Mouse (Mus musculus) spleen, adult 18-20 months (tissue): ENCODE data around the gene Il10.
A peak's percentile ranks its signal among the peaks of the same experiment; 100 is the strongest.

ENCODE experiments used
- DNase-seq, 2 experiments: peaks; one replicate each; pipeline ENCODE4 v3.0.0; 2022; ENCODE audit warnings: mixed read lengths in 2 of 2

Gene Il10

DNA sequence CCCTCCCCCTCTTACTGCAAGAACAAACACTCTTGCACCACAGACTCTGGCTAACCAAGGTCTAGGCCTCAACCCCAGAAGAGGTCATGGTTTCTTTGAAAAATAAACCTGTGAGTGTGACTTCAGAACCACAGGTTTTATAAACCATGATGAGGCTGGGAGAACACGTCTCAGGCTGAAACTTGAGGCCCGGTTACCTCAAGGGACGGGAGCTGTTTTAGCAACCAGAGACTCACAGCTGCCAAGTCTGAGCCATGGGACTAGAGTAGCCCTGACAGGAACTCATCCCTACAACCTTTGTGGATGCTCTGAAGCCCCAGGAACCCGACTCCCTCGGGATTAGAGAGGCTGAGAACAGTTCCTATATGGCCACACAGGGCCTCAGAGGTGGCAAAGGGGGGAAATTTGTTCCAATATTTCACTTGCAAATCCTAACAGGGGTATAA, 29.7 kb downstream of the Il10 start:
- no peak for DNase-seq

DNA sequence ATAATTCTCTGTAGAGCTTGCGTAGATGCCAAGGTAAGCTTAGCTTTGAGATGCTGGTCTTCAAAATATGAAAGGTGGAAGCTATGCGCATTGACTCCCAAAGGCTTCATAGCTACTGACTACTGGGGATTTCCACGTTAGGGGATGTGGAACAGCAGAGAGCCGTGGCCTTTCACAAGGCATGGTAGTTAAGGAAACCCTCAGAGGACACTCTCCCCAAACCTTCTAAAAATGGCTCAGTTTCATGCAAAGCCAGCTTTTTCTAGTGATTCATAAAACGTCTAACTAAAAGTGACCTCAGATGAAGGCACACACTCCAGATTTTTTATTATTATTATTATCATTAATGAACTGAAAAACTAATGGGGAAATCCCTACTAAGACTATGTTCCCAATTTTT, 30.4 kb downstream of the Il10 start:
- no peak for DNase-seq

DNA sequence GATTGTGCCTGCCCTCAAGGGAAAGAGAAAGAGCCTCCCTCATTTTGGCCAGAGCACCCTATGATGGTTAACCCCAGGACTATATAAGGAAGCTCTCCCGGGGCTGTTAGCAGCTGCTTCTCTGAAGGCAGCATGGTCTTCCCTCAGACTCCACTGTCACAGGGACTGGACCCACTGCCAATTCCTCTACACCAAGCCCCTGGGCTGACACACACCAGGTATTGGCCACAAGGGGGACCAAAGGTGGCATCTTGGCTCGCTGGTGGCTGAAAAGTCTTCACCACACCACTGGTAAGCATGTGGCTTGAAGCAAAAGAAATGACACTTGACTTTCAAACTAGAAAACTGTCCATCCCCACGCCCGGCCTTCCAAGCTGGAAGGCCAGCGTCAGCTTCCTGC, 31.0 kb downstream of the Il10 start:
- DNase-seq = no peak

- no peak for DNase-seq
Observed at GRCm38 (mm10) chr1:131051073-131051472, 31.4 kb downstream of the Il10 start.

DNA sequence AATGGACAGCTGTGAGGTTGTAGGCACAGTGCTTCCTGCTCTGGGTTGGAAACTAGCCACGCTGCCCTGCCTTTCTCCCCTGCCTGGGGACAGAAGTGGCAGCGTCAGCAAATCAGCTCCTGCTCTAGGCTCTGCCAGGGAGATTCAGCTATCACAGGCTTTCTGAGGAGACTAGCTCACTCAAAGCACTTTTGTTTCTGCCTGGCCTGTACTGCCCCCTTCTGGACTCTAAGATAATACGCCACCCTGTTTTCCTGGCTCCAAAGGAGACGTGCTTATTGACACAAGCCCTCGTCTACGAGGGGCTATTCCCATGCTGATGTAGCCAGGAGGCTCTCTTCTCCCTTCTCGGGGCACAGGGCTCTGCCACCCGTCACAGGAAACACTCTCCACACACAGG, 33.6 kb downstream of the Il10 start:
- peak in 1 of 2 experiments; percentile 53 for DNase-seq

- no peak for DNase-seq
Observed at GRCm38 (mm10) chr1:131053656-131054055, 34.0 kb downstream of the Il10 start.

DNA sequence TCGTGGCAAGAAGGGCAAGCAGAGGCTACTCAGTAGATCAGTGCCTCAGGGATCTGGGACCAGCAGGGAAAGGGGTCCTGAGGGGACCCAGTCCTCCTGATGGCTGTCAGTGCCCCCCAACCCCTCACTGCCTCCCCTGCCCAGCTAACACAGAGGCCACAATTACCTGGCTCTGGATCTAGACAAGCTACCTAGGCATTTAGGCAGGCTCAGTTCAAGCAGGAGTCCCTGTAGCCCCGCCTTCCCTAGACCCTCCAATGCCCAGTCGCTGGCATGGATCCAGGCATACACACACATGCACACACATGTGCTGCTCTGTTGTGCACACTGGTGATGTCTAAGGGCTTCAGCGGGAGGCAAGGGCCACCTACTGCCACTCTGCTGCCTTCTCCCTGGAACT, 34.6 kb downstream of the Il10 start:
- no peak for DNase-seq

- no peak for DNase-seq
Observed at GRCm38 (mm10) chr1:131058431-131058830, 38.8 kb downstream of the Il10 start.

GRCm38 (mm10) chr1:131059411-131059810, 39.8 kb downstream of the Il10 start:
- DNase-seq = no peak

DNA sequence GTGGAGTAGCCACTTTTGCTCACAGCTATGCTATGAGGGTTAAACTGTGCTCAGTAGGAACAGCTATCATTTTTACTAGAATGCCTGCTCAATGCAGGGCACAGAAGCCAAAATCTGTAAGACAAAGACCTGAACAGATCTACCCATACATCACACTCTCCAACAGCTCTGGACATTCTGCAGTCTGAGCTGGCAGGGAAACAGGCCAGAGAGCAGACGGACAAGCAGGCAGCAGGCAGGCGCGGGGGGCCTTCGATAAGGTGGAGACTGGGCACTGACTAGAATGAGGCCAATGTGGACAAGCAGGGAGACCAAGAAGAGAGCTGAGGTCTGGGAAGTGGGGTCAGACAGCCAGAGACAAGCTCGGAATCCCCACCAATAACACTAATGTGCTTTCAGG, 40.2 kb downstream of the Il10 start:
- no peak for DNase-seq

GRCm38 (mm10) chr1:131060290-131061253, 40.9 kb downstream of the Il10 start:
- peak in 1 of 2 experiments; percentile 46 for DNase-seq

DNA sequence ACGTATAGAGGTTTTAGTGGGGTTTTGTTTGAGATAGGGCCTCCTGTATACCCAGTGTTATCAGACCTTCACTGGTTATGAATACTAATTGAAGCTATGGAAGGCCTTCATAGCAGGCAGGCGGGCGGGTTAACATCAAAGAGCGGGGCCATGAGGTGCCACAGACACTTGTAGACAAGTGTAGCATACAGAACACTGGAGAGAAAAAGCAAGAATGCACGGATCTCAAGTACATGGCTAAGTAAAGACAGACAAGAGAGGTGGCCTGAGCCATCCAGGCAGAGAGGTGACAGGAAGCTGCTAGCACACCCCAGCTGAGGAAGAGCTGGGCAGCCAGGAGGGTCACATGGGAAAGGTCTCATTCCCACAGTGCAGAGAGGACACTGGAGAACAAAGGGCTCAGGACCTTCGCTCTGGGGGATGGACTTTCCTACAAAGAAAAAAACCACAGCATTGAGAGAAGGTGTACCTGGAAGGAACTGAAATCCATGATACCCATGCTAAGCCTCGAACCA, 42.2 kb downstream of the Il10 start:
- DNase-seq = no peak

- DNase-seq = no peak
Observed at GRCm38 (mm10) chr1:131062821-131063220, 43.2 kb downstream of the Il10 start.

DNA sequence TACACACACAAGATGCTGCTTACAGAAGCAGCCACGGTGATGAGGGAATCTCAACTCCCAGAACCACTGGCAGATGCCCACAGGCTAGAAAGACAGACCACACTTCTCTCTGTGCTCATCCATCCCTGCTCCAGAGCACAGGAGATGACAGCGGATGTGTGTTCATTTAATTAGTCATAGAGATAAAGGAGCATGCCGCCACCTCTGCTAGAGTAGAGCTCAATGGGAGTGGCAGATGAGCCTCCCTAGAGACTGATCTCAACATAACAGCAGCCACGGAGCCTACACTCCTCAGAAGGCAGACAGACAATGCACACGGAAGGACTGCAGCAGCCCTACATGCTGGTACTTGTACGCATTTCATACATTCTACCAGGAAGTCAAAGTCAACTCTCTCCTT, 44.6 kb downstream of the Il10 start:
- no peak for DNase-seq

- no peak for DNase-seq
Observed at GRCm38 (mm10) chr1:131068011-131068727, 48.5 kb downstream of the Il10 start.

DNA sequence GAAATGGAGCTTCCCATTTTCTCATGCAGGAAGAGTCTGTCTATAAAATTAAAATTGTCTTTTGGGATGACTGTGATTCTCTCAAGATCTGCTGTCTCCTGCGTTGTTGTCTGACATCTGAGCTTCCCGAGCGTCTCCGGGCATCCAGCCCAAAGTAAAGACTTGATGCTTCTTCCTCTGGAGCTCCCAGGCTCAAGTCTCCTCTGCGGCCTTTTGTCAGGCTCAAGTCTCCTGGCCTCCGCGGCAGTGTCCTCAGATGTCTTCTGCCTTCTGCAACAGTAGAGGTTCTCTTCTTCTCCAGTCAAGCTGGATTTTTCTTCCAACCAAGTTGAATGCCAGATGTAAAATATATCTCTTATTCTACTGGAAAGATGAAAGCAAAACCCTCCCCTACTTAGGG, 49.4 kb downstream of the Il10 start:
- no peak for DNase-seq

GRCm38 (mm10) chr1:131072376-131072990, 52.8 kb downstream of the Il10 start:
- DNase-seq = no peak

DNA sequence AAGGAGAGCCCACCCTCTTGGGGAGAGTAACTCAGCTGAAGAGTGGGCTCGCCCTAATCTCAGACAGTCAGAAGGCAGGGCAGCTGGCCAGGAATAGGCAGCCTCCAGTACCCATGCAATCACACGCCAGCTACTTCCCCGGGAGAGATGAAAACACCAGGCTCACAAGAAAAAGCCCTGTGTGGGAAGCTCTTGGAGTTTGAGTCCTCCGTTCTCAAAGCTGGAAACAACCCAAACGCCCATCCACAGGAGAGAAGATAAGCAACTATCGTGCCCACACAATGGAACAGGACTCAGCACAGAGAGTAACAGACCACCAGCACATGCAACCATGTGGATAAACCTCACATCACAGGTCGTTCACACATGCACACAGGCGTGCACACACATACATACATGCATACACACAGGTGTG, 54.9 kb downstream of the Il10 start:
- DNase-seq = no peak
